Mouse (Mus musculus) kidney, embryonic 15.5 days (tissue): ENCODE results near the gene Ddx21. TPM values are rescaled to one million over a fixed set of nuclear protein-coding genes. Genes with fewer than 3 reads are reported as not detected.

Experiments
- ATAC-seq: fragments of 200-750 bp; cut with Nextera tagmentation; replicated peaks from 2 replicates; pipeline ENCODE4 v1.8.0; 2017; ENCODE audit warnings: moderate TSS enrichment; ENCODE audit not compliant: low FRiP score
- H3K27ac ChIP-seq: fragments of 300-500 bp; sonication (generic); 2 replicates; pipeline ENCODE4 v1.5.1; 2015; ENCODE audit warnings: mild to moderate bottlenecking, inconsistent platforms
- H3K27me3 ChIP-seq: fragments of 300-500 bp; sonication (generic); 2 replicates; pipeline ENCODE4 v1.6.1; 2015; ENCODE audit warnings: inconsistent platforms
- H3K36me3 ChIP-seq: fragments of 300-500 bp; sonication (generic); 2 replicates; pipeline ENCODE4 v1.6.1; 2015; ENCODE audit warnings: inconsistent platforms
- H3K4me1 ChIP-seq: fragments of 300-500 bp; sonication (generic); 2 replicates; pipeline ENCODE4 v1.6.1; 2015; ENCODE audit warnings: inconsistent platforms
- H3K4me2 ChIP-seq: fragments of 300-500 bp; sonication (generic); 2 replicates; pipeline ENCODE4 v1.6.1; 2015; ENCODE audit warnings: moderate library complexity, mild to moderate bottlenecking, inconsistent platforms
- H3K4me3 ChIP-seq: fragments of 300-500 bp; sonication (generic); replicated peaks from 2 replicates; pipeline ENCODE4 v1.5.1; 2015; ENCODE audit warnings: mild to moderate bottlenecking, inconsistent platforms
- H3K9ac ChIP-seq: fragments of 300-500 bp; sonication (generic); 2 replicates; pipeline ENCODE4 v1.6.1; 2015; ENCODE audit warnings: mild to moderate bottlenecking, inconsistent platforms
- H3K9me3 ChIP-seq: fragments of 300-500 bp; sonication (generic); replicated peaks from 2 replicates; pipeline ENCODE4 v1.6.1; 2016; ENCODE audit warnings: inconsistent platforms
- WGBS: fragments of 180-500 bp; shearing (Covaris S2); methylation state at CpG from one replicate; pipeline ENCODE4 v1.1.7; 2015; ENCODE audit warnings: mixed read lengths; 5-methylcytosine and 5-hydroxymethylcytosine counted together
- polyA plus RNA-seq: library from polyadenylated mRNA; unstranded; fragments of >200 nt; fragmentation: Nextera tagmentation; extraction: Ambion mirVana; gene quantifications from 2 replicates; pipeline ENCODE4 v1.2.1, GENCODE M21; 2015

The Ddx21 gene
- polyA plus RNA-seq, 1 experiment from 2014 or later: 24.6 TPM

GRCm38 (mm10) chr10:62556558-62556901, 45.6 kb downstream of the Ddx21 start:
- no peak overlapping the region for H3K4me2 ChIP-seq
- ATAC-seq: no peak
- WGBS: 92% methylated on average over 6 of the region's 6 CpGs
- no peaks in the 10 kb centered on the region for H3K4me1 ChIP-seq
- no peaks in the 10 kb centered on the region for H3K9me3 ChIP-seq
- no peak overlapping the region for H3K27ac ChIP-seq
- H3K27me3 ChIP-seq: no peaks in the 10 kb centered on the region
- H3K4me3 ChIP-seq: no peak overlapping the region
- peaks cover 42% of the 10 kb centered on the region for H3K36me3 ChIP-seq
- no peak overlapping the region for H3K9ac ChIP-seq

DNA sequence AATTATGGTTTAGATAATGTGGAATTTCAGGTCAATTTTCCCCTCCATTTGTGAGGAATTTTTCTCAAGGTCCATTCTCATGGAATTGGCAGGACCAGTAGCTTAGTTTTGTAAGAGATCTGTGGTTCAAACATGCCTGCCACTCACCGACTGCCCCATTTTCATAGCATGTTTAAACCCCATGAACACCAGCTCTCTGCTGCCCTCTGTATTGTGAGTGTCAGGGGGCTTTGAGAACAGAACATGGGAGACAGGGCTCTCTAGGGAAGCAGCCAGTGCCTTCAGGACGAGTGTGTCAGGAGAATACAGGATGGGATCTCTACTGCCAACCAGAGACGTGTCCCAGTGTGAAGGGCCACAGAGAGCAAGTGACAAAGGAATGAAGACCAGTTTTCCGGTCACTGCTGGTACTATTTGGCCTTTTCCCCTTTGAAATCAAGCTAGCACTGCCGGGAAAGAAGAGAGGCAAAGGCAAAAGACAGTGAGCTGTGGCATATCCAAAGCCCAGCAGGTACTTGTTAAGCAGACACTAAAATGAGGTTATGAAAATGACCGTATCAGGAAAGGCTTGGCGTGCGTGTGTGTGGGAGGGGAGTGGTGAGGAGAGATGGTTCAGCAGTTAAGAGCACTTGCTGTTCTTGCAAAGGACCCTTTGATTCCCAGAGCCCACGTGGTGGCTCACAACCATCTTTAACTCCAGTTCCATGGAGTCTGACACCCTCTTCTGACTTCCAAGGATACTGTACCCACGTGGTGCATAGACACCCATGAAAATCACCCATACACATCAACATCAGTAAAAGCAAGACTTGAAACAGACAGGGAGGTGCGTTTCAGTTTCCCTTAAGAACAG, 46.1 kb downstream of the Ddx21 start:
- no peak overlapping the region for H3K4me3 ChIP-seq
- peaks cover 38% of the 10 kb centered on the region for H3K36me3 ChIP-seq
- no peaks in the 10 kb centered on the region for H3K4me1 ChIP-seq
- no peak overlapping the region for H3K4me2 ChIP-seq
- ATAC-seq: no peak
- 74% methylated on average over 11 of the region's 11 CpGs for WGBS
- H3K27me3 ChIP-seq: no peaks in the 10 kb centered on the region
- H3K9me3 ChIP-seq: no peaks in the 10 kb centered on the region
- no peak overlapping the region for H3K27ac ChIP-seq
- H3K9ac ChIP-seq: no peak overlapping the region

GRCm38 (mm10) chr10:62553611-62554091, 48.4 kb downstream of the Ddx21 start:
- no peak for ATAC-seq
- no peak overlapping the region for H3K27ac ChIP-seq
- H3K36me3 ChIP-seq: peaks cover 15% of the 10 kb centered on the region
- WGBS: 66% methylated on average over 12 of the region's 12 CpGs
- H3K4me3 ChIP-seq: no peak overlapping the region
- H3K4me2 ChIP-seq: no peak overlapping the region
- H3K4me1 ChIP-seq: no peaks in the 10 kb centered on the region
- H3K27me3 ChIP-seq: no peaks in the 10 kb centered on the region
- H3K9ac ChIP-seq: no peak overlapping the region
- H3K9me3 ChIP-seq: no peaks in the 10 kb centered on the region

GRCm38 (mm10) chr10:62550787-62551300, 51.2 kb downstream of the Ddx21 start:
- Histone ChIP-seq H3K9me3 (no peaks in the 10 kb centered on the region), H3K36me3 (no peaks in the 10 kb centered on the region), H3K4me2 (no peak overlapping the region), H3K4me3 (no peak overlapping the region), H3K27ac (no peak overlapping the region), H3K9ac (no peak overlapping the region), H3K27me3 (no peaks in the 10 kb centered on the region), H3K4me1 (no peaks in the 10 kb centered on the region)
- 60% methylated on average over 7 of the region's 7 CpGs for WGBS
- ATAC-seq: no peak

DNA sequence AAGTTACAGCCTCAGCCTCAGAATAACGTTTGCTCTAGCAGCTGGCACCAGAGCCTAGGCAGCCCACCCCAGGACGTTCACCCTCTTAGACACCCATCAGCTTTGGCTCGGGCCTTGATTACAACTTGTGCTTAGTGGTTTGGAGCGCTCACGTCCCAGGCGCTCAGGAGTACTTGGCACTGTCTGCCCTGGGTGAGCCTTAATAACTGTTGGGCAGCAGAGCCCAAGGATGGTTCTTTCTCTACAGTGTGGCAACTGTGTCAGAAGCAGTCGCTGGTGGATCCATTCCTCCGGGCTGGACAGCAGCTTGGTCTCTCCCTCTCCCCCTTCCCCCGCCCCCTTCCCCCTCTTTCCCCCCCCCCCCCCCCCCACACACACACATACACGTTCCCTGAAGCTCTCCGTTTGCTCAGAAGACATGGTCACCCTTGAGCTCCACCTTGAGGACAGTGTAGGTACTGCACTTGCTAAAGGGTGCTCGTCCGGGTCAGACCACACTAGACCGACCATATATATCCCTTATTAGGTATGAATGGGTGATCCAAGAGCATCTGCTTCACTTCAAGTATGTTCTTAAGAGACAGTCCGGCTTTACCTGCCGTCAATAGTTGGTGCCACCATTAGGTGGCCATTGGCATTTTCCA, 52.4 kb downstream of the Ddx21 start:
- Histone ChIP-seq H3K27ac (no peak overlapping the region), H3K9me3 (no peaks in the 10 kb centered on the region), H3K9ac (no peak overlapping the region), H3K4me2 (no peak overlapping the region), H3K4me3 (no peak overlapping the region), H3K27me3 (no peaks in the 10 kb centered on the region), H3K36me3 (no peaks in the 10 kb centered on the region), H3K4me1 (no peaks in the 10 kb centered on the region)
- 30% methylated on average over 15 of the region's 16 CpGs for WGBS
- no peak for ATAC-seq

- H3K4me3 ChIP-seq: no peak overlapping the region
- H3K27ac ChIP-seq: no peak overlapping the region
- no peaks in the 10 kb centered on the region for H3K27me3 ChIP-seq
- no peak overlapping the region for H3K4me2 ChIP-seq
- no peaks in the 10 kb centered on the region for H3K4me1 ChIP-seq
- WGBS: 70% methylated on average over 10 of the region's 10 CpGs
- H3K9me3 ChIP-seq: no peaks in the 10 kb centered on the region
- no peak for ATAC-seq
- H3K9ac ChIP-seq: no peak overlapping the region
- no peaks in the 10 kb centered on the region for H3K36me3 ChIP-seq
Observed at GRCm38 (mm10) chr10:62546441-62546840, 55.6 kb downstream of the Ddx21 start.

DNA sequence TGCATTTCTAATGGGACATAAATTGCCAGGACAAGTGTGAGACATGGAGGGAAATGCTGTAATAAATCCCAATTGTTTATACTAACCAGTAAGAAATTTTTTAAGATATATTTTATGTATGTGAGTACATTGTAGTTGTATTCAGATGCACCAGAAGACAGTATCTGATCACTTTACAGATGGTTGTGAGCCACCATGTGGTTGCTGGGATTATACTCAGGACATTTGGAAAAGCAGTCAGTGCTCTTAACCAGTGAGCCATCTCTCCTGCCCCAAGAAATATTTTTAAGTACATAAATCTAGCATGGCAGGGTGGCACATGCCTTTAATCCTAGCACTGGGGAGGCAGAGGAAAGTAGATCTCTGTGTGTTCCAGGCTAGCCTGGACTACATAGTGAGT, 56.3 kb downstream of the Ddx21 start:
- no peak for ATAC-seq
- Histone ChIP-seq H3K4me1 (no peaks in the 10 kb centered on the region), H3K27me3 (no peaks in the 10 kb centered on the region), H3K4me3 (no peak overlapping the region), H3K9ac (no peak overlapping the region), H3K27ac (no peak overlapping the region), H3K4me2 (no peak overlapping the region), H3K36me3 (no peaks in the 10 kb centered on the region), H3K9me3 (no peaks in the 10 kb centered on the region)

DNA sequence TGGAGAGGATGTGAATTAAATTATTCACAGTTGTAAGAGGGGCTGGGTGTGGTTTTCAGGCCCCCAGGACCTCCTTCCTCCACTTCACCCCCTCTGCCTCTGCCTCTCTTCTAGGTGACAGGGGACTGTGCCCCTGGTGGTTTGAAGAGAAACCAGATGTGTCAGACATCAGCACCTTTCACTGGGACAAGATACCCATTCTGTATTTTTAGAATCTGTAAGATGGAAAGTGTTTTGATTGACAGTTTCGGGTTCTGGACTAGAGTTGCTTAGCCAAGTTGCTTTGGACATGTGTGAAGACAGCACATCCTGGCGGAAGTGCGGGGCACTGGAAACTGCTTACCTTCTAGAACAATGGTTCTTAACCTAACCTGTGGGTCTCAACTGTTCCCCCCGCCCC, 57.8 kb downstream of the Ddx21 start:
- Histone ChIP-seq H3K4me1 (no peaks in the 10 kb centered on the region), H3K36me3 (no peaks in the 10 kb centered on the region), H3K4me2 (no peak overlapping the region), H3K9me3 (no peaks in the 10 kb centered on the region), H3K27ac (no peak overlapping the region), H3K9ac (no peak overlapping the region), H3K27me3 (no peaks in the 10 kb centered on the region), H3K4me3 (no peak overlapping the region)
- WGBS: 90% methylated on average over 4 of the region's 4 CpGs
- ATAC-seq: no peak

DNA sequence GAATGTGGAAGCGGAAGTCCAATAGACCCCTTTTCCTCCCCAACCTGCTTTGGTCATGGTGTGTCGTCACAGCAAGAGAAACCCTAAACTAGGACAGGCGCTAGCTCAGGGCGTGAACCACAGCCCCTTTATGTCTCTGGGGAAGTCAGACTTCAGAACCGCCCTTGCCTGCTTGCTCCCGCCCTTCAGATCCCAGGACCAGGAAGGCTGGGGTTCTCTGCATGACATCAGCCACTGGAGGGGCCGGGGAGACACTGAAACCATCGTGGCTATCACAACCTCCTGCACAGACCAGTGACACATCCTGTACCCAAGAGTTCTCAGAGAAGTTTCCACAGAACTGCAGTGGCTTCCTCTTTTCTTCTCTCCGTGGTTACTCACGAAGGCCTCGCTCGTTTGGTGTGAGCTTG, 58.7 kb downstream of the Ddx21 start:
- 81% methylated on average over 12 of the region's 12 CpGs for whole genome bisulfite sequencing

DNA sequence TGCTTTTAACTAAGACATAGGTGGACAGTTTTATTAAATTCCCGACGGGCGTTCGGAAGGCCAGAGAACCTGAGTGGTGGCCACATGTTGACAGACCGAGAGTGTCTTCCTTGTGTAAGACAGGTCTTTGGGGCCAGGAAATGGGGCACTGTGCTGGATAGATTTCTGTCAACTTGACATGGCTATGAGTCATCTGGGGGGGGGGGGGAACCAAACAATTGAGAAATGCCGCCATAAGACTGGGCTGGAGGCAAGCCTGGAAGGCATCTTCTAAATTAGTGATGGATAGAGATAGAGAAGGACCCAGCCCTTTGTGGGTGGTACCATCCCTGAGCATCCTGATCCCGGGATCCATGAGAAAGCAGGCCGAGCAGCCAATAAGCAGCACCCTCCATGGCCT, 59.2 kb downstream of the Ddx21 start:
- no peak overlapping the region for H3K27ac ChIP-seq
- no peaks in the 10 kb centered on the region for H3K9me3 ChIP-seq
- no peaks in the 10 kb centered on the region for H3K36me3 ChIP-seq
- no peak overlapping the region for H3K9ac ChIP-seq
- no peak for ATAC-seq
- no peaks in the 10 kb centered on the region for H3K4me1 ChIP-seq
- H3K4me2 ChIP-seq: no peak overlapping the region
- H3K27me3 ChIP-seq: no peaks in the 10 kb centered on the region
- no peak overlapping the region for H3K4me3 ChIP-seq
- 94% methylated on average over 7 of the region's 8 CpGs for WGBS

More for the DNA sequence above, 58.7 kb downstream of the Ddx21 start:
- Histone ChIP-seq H3K36me3 (no peaks in the 10 kb centered on the region), H3K9ac (no peak overlapping the region), H3K4me1 (no peaks in the 10 kb centered on the region), H3K27ac (no peak overlapping the region), H3K4me3 (no peak overlapping the region), H3K27me3 (no peaks in the 10 kb centered on the region), H3K4me2 (no peak overlapping the region), H3K9me3 (no peaks in the 10 kb centered on the region)
- ATAC-seq: no peak

DNA sequence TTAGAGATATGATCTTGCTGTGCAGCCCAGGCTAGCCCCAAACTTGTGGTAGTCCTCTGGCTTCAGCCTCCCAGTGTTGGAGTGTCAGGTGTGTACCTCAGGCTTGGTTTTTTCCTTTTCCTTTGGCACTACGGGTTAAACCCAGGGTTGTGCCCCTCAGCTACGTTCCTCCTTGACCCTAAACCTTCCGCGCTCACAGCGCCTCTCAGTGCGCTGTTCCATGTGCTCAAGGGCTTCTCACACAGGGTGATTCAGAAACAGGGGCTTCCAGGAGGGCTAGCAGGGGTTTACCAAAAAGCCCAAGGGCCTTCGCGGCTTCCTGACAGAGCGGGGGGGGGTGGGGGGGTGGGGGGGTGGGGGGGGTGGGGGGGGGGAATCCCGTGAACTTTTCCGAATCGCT, 59.6 kb downstream of the Ddx21 start:
- no peaks in the 10 kb centered on the region for H3K36me3 ChIP-seq
- H3K4me3 ChIP-seq: no peak overlapping the region
- H3K27me3 ChIP-seq: no peaks in the 10 kb centered on the region
- ATAC-seq: no peak
- WGBS: 91% methylated on average over 12 of the region's 12 CpGs
- no peak overlapping the region for H3K9ac ChIP-seq
- H3K4me1 ChIP-seq: no peaks in the 10 kb centered on the region
- no peaks in the 10 kb centered on the region for H3K9me3 ChIP-seq
- no peak overlapping the region for H3K27ac ChIP-seq
- no peak overlapping the region for H3K4me2 ChIP-seq

DNA sequence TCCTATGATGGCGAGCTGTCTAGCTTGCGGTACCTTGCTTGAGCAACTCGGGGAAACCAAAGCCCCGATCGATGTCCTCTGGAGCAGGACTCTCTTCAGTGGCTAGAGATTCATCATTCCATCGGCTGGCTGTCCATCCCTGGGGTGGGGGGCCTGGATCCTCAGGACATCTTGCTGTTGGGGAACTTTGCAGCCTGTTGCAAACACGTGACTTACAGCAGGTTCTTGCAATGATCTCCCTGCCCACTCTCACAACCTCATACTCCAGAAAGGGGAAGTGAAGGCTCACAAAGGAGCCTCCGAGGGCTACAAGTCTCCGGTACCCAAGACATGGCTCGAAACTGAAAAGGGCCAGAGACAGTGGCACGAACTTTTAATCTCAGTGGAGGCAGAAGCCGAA, 60.6 kb downstream of the Ddx21 start:
- no peaks in the 10 kb centered on the region for H3K9me3 ChIP-seq
- no peaks in the 10 kb centered on the region for H3K36me3 ChIP-seq
- H3K27me3 ChIP-seq: no peaks in the 10 kb centered on the region
- no peak overlapping the region for H3K27ac ChIP-seq
- WGBS: 95% methylated on average over 12 of the region's 12 CpGs
- H3K4me1 ChIP-seq: no peaks in the 10 kb centered on the region
- H3K4me2 ChIP-seq: no peak overlapping the region
- H3K9ac ChIP-seq: no peak overlapping the region
- H3K4me3 ChIP-seq: no peak overlapping the region
- ATAC-seq: no peak
